Mouse (Mus musculus) heart, postnatal 0 days (tissue): ENCODE data around the gene Carm1.

Experiments
- CTCF ChIP-seq: IDR thresholded peaks from 2 replicates; pipeline ENCODE4 v1.5.1; 2016; ENCODE audit warnings: antibody characterized with exemption, control low read depth, low read depth
- EP300 ChIP-seq: IDR thresholded peaks from 2 replicates; pipeline ENCODE4 v1.6.1; 2016; ENCODE audit warnings: antibody characterized with exemption, low read depth

GRCm38 (mm10) chr9:21626571-21626970, 79.9 kb downstream of the Carm1 start:
- TF ChIP-seq CTCF (peak; percentile 41), EP300 (no peak)
